Mouse (Mus musculus): ENCODE results near the gene Npcd.

DNA sequence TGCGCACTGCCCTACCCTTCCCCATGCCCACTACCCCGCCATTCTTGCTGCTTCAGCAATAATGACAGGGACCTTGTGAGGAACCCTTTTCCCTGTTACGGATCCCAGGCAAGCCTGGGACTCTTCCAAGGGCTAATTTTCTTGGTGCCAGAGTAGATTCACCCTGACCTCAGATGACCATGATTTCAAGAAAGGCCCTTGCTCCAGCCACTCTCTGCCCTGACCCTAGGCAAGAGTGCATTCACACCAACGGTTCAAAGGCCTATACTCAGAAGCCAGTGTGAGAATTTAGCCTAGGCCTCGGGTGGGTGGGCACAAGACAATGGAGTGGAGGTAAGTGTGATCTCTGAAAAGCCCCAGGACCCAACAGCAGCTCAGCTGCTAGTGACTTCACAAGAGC, 4.6 kb downstream of the Npcd start:
- TF ChIP-seq POLR2A (IDR thresholded peaks at IDR 0.05; ENCODE audit: control insufficient read depth, low read depth, low read length) (no peak), CTCF (IDR thresholded peaks at IDR 0.05; ENCODE audit: control insufficient read depth, insufficient read depth, insufficient replicate concordance, low read depth, low read length) (no peak)
